Mouse (Mus musculus): ENCODE measurements around the gene Rnf213. TPM values are rescaled to one million over a fixed set of nuclear protein-coding genes. Genes with fewer than 3 reads are reported as not detected.

Gene Rnf213
- total RNA-seq, 2 experiments from 2014 or later: 2.9 TPM

GRCm38 (mm10) chr11:119389851-119390270, 3.0 kb upstream of the Rnf213 start:
- DNase-seq: peak; percentile 75
- intact Hi-C loops (cut with DNase I): no loop called here

GRCm38 (mm10) chr11:119390271-119391231, 2.3 kb upstream of the Rnf213 start:
- intact Hi-C loops (cut with DNase I): no loop called here
- DNase-seq: peak; percentile 29

- no peak for DNase-seq
- intact Hi-C loops (cut with DNase I): no loop called here
Observed at GRCm38 (mm10) chr11:119391386-119392000, 1.4 kb upstream of the Rnf213 start.

GRCm38 (mm10) chr11:119392001-119392614, 792 bp upstream of the Rnf213 start:
- DNase-seq: no peak
- intact Hi-C loops (cut with DNase I): no loop called here

- DNase-seq: no peak
Observed at GRCm38 (mm10) chr11:119393483-119393804, 544 bp downstream of the Rnf213 start.

GRCm38 (mm10) chr11:119394210-119394609, 1.3 kb downstream of the Rnf213 start:
- DNase-seq: no peak
- intact Hi-C loops (cut with DNase I): no loop called here

More at GRCm38 (mm10) chr11:119393483-119393804, 544 bp downstream of the Rnf213 start:
- intact Hi-C loops (cut with DNase I): no loop called here

- intact Hi-C loops (cut with DNase I): no loop called here
- no peak for DNase-seq
Observed at GRCm38 (mm10) chr11:119395394-119395793, 2.5 kb downstream of the Rnf213 start.

- intact Hi-C loops (cut with DNase I): no loop called here
- no peak for DNase-seq
Observed at GRCm38 (mm10) chr11:119395931-119396330, 3.0 kb downstream of the Rnf213 start.

GRCm38 (mm10) chr11:119396461-119396860, 3.6 kb downstream of the Rnf213 start:
- no peak for DNase-seq
- intact Hi-C loops (cut with DNase I): no loop called here

GRCm38 (mm10) chr11:119402501-119403160, 9.7 kb downstream of the Rnf213 start:
- intact Hi-C loops (cut with DNase I): no loop called here
- no peak for DNase-seq

GRCm38 (mm10) chr11:119404627-119405026, 11.7 kb downstream of the Rnf213 start:
- intact Hi-C loops (cut with DNase I): no loop called here
- no peak for DNase-seq

- intact Hi-C loops (cut with DNase I): no loop called here
- no peak for DNase-seq
Observed at GRCm38 (mm10) chr11:119407381-119407780, 14.5 kb downstream of the Rnf213 start.

GRCm38 (mm10) chr11:119407977-119408376, 15.1 kb downstream of the Rnf213 start:
- intact Hi-C loops (cut with DNase I): no loop called here
- DNase-seq: no peak

GRCm38 (mm10) chr11:119419327-119420118, 26.6 kb downstream of the Rnf213 start:
- intact Hi-C loops (cut with DNase I): no loop called here

GRCm38 (mm10) chr11:119420426-119420825, 27.5 kb downstream of the Rnf213 start:
- DNase-seq: no peak
- intact Hi-C loops (cut with DNase I): no loop called here

More at GRCm38 (mm10) chr11:119419327-119420118, 26.6 kb downstream of the Rnf213 start:
- no peak for DNase-seq

GRCm38 (mm10) chr11:119427431-119427830, 34.5 kb downstream of the Rnf213 start:
- DNase-seq: no peak
- intact Hi-C loops (cut with DNase I): no loop called here

GRCm38 (mm10) chr11:119427986-119428385, 35.1 kb downstream of the Rnf213 start:
- intact Hi-C loops (cut with DNase I): no loop called here
- DNase-seq: no peak

- intact Hi-C loops (cut with DNase I): no loop called here
- peak; percentile 16 for DNase-seq
Observed at GRCm38 (mm10) chr11:119428649-119429136, 35.8 kb downstream of the Rnf213 start.

GRCm38 (mm10) chr11:119431516-119431915, 38.6 kb downstream of the Rnf213 start:
- DNase-seq: peak; percentile 18
- intact Hi-C loops (cut with DNase I): no loop called here

- no peak for DNase-seq
- intact Hi-C loops (cut with DNase I): no loop called here
Observed at GRCm38 (mm10) chr11:119432706-119433105, 39.8 kb downstream of the Rnf213 start.
